14 mouse cellular contexts compared by ENCODE assay signal in genomic region chr13:99955591-99955944, GRCm38 (mm10). TPM values are rescaled to one million over a fixed set of nuclear protein-coding genes. Genes with fewer than 3 reads are reported as not detected.
A peak's percentile ranks its signal among the peaks of the same experiment; 100 is the strongest.
DNase-seq lines count a peak whose midpoint lies in the region; ATAC-seq lines count a peak whose summit lies in the region.
"Had no signal": no experiment of that assay in that cellular context is flagged by ENCODE, and none has a peak within 500 bp of the region (broad histone marks: within the 10 kb centered on the region; RNA-seq: fewer than 3 reads in every experiment).

No protein-coding gene starts in this region.

- DNase-seq in B cell, adult 2 months, result peak; percentile 61 to 70
- peak; percentile 43 for DNase-seq in adipocyte (ENCODE audit: low spot score)
- peak; percentile 16 to 44 for DNase-seq in spleen, adult 18-20 months
- no peak for DNase-seq in cerebellum, adult 18-20 months
- DNase-seq in adrenal gland, postnatal 36 days, result no peak
- DNase-seq in cerebellum, postnatal 14 days, result no peak
- DNase-seq: adrenal gland, postnatal 25 days; forebrain, postnatal 0 days; heart, postnatal 10 days had no signal

- peak; percentile 88 for ATAC-seq in megakaryocyte, adult 5-6 weeks (ENCODE audit: poor library complexity, severe bottlenecking)
- ATAC-seq: activated CD4-positive, CD25-positive, alpha-beta regulatory T cell, adult 4 months; CD4-positive, CD25-positive, alpha-beta regulatory T cell, adult 4 months; forebrain, postnatal 0 days; liver, embryonic 12.5 days had no signal

RNA-seq across cellular contexts. Expression of gene Cartpt, which starts 54.7 kb away (rescaled TPM):
- not detected in 2 replicates for total RNA-seq in megakaryocyte, adult 5-6 weeks (2015)
- total RNA-seq in megakaryocyte, adult 5-6 weeks (2017), result not detected in 2 replicates
- total RNA-seq in adrenal gland, postnatal 36 days (2021), result 1 to 10 TPM; 6.0 to 6.2 TPM
- total RNA-seq: gastrocnemius, adult 18-20 months had no signal

RNA-seq across cellular contexts. Expression of gene Mccc2, which starts 59.9 kb away (rescaled TPM):
- total RNA-seq in megakaryocyte, adult 5-6 weeks (2015), result 4.3 TPM in 2 replicates
- total RNA-seq in megakaryocyte, adult 5-6 weeks (2017), result 6.0 and 9.6 TPM in 2 replicates
- 10 to 100 TPM; 60.4 to 82.2 TPM for total RNA-seq in adrenal gland, postnatal 36 days (2021)

Comparison
In these comparisons a context has a peak if more than half of its experiments do, and no peak if none do; other contexts are left out.
1. DNase-seq: peak in B cell, adult 2 months (2 of 2), adipocyte (single experiment) and spleen, adult 18-20 months (2 of 2); none in cerebellum, adult 18-20 months (0 of 2), adrenal gland, postnatal 36 days (0 of 2) and cerebellum, postnatal 14 days (0 of 2).
2. RNA of gene Cartpt, which starts 54.7 kb away (total RNA-seq): 6.0 to 6.2 TPM in adrenal gland, postnatal 36 days; not detected in megakaryocyte, adult 5-6 weeks; every median in the first group is over 4 times any median in the second.
3. RNA of gene Mccc2, which starts 59.9 kb away (total RNA-seq): 60.4 to 82.2 TPM in adrenal gland, postnatal 36 days; 4.3 to 9.6 TPM in megakaryocyte, adult 5-6 weeks; every median in the first group is over 4 times any median in the second.